Mouse (Mus musculus) pancreas, adult 10 weeks (tissue): Measurements from ENCODE around the gene Olfr1261. TPM values are rescaled to one million over a fixed set of nuclear protein-coding genes. Genes with fewer than 3 reads are reported as not detected.

Experiments
- polyA plus RNA-seq: library from polyadenylated mRNA; stranded (reverse); fragments of 350-450 nt; fragmentation: Illumina TruSeq; extraction: RNeasy Lipid Tissue Mini Kit (QIAGEN cat#74804); gene quantifications from one replicate; pipeline ENCODE4 v1.2.3, GENCODE M21; 2015; ENCODE audit warnings: low read depth, low replicate concordance; ENCODE audit not compliant: insufficient read depth

Olfr1261 gene
- polyA plus RNA-seq, result not detected

DNA sequence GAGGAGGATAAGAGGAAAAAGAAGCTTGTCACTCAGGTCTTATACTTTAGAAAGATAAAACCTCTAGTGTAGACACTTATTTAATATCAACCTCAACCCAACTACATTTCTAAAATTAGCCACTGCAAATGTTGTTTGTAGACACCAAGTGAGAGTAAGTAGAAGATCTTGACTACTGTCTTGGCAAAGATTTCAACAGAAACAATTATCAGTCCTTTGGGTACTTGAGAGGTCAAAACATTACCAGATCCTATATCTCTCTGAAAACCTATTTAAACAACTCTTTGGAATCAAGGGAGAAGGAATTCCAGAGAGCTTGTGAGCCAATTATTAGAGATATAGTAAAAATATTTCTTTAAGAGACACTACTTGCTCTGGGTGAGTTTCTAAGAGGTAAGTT lies at the start of gene Olfr1261:
Gene Olfr1261 (plus strand): TSS at position 301 of the 400 bp plus-strand sequence.

DNA sequence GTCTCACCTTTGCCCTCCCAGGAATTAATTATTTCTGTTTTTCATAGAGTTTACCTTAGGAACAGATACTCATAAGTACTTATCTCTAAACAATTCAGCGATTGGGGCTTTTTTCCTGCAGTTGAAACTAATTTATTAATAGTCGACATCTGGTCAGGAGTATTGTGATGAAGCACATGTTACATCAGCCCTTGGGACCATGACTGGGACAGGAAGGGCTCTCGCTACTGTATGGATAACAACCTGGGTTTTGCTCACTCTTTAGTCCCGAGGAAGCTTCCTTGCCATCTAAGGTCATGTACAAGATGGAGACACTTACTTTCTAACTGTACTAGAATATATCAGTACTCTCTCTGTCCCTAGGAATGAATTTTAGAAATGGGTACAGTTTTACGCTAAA lies 42.5 kb upstream of the Olfr1261 start, which contains the start of gene Olfr1259:
Gene Olfr1259 (minus strand): TSS at position 101 of the 400 bp plus-strand sequence.

GRCm38 (mm10) chr2:89974184-89974583 lies 16.8 kb upstream of the Olfr1261 start, which contains the start of gene Olfr1260:
TSS of gene Olfr1260 (plus strand) at chr2:89974340.

GRCm38 (mm10) chr2:89999845-90000244 lies 8.8 kb downstream of the Olfr1261 start, which contains the start of gene Olfr1262:
TSS of gene Olfr1262 (plus strand) at chr2:90000145.

DNA sequence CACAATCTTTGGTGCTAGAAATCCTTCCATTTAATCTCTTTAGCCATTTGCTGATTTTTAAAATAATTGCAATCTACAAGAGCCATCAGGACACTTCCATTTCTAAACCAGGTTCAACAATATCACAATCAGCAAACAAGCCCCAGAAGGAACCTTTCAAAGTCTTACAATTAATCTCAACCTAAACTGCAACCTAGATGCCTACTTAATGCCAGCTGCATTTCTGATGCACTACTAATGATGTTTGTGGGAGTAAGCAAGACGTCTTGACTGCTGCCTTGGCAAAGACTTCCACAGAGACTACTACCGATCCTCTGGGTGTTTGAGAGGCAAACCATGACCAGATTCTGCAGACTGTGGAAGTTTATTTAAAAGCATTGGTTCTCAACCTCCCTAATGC lies 20.8 kb downstream of the Olfr1261 start, which contains the start of gene Olfr1263:
Gene Olfr1263 (plus strand): TSS at position 301 of the 400 bp plus-strand sequence.

GRCm38 (mm10) chr2:90025477-90025876 lies 34.5 kb downstream of the Olfr1261 start, which contains the start of gene Olfr1264:
TSS of gene Olfr1264 (minus strand) at chr2:90025577.

DNA sequence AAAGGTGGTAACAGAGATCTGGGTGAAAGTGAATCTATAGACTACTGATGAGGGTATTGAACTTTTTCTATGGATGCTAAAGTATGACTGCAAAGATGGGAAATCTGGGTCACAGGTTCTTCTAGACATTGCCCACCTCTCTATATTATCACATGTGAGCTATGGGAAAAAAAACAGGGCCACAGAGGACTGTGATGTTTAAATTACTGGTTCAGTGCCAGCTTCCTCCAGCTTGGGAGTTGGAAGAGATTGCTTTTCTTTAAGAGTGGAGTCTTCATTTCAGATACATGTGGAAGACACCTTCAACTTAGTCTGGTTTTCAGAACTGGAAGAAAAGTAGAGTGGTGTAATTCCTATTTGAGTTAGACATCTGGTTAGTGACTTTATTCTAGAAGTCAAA lies 44.0 kb downstream of the Olfr1261 start, which contains the start of gene Olfr1265:
Gene Olfr1265 (plus strand): TSS at position 301 of the 400 bp plus-strand sequence.

Other genes starting within 250 kb of the Olfr1261 start
- not detected for gene Olfr1253, start 234.1 kb upstream of the Olfr1261 start, polyA plus RNA-seq
- gene Olfr1254, start 197.6 kb upstream of the Olfr1261 start, polyA plus RNA-seq, result not detected
- gene Olfr1255, start 179.2 kb upstream of the Olfr1261 start, polyA plus RNA-seq, result not detected
- not detected for gene Olfr1256, start 149.7 kb upstream of the Olfr1261 start, polyA plus RNA-seq
- gene Olfr48, start 143.0 kb upstream of the Olfr1261 start, polyA plus RNA-seq, result not detected
- not detected for gene Olfr1257, start 112.8 kb upstream of the Olfr1261 start, polyA plus RNA-seq
- gene Olfr1258, start 63.9 kb upstream of the Olfr1261 start, polyA plus RNA-seq, result not detected
- not detected for gene Olfr1259, start 42.6 kb upstream of the Olfr1261 start, polyA plus RNA-seq
- not detected for gene Olfr1260, start 16.9 kb upstream of the Olfr1261 start, polyA plus RNA-seq
- not detected for gene Olfr1262, start 8.9 kb downstream of the Olfr1261 start, polyA plus RNA-seq
- gene Olfr1263, start 20.9 kb downstream of the Olfr1261 start, polyA plus RNA-seq, result not detected
- gene Olfr1264, start 34.4 kb downstream of the Olfr1261 start, polyA plus RNA-seq, result not detected
- not detected for gene Olfr1265, start 44.1 kb downstream of the Olfr1261 start, polyA plus RNA-seq
- gene Olfr140, start 72.4 kb downstream of the Olfr1261 start, polyA plus RNA-seq, result not detected
- not detected for gene Olfr1269, start 130.2 kb downstream of the Olfr1261 start, polyA plus RNA-seq
- gene Olfr32, start 151.1 kb downstream of the Olfr1261 start, polyA plus RNA-seq, result not detected
- gene Olfr1270, start 161.9 kb downstream of the Olfr1261 start, polyA plus RNA-seq, result not detected
- not detected for gene Olfr1506, start 233.3 kb downstream of the Olfr1261 start, polyA plus RNA-seq